21 mouse cellular contexts compared by ENCODE assay signal in genomic region chr7:144366133-144366532, GRCm38 (mm10).
DNase-seq lines count a peak whose midpoint lies in the region; TF ChIP-seq lines count a peak whose summit lies in the region.
"Had no signal": no experiment of that assay in that cellular context is flagged by ENCODE, and none has a peak within 500 bp of the region (broad histone marks: within the 10 kb centered on the region; RNA-seq: fewer than 3 reads in every experiment).

No protein-coding gene starts in this region.

- TF ChIP-seq CTCF in brain, embryonic 14.5 days (IDR thresholded peaks at IDR 0.05; ENCODE audit: borderline replicate concordance, extremely low read depth, insufficient read depth, insufficient read length) = no peak

- DNase-seq in layer of hippocampus, adult 11-12 months (ENCODE audit: low spot score) = peak; percentile 31
- DNase-seq in layer of hippocampus, adult 9-10 months (ENCODE audit: low spot score) = no peak
- peak; percentile 52 for DNase-seq in 3134 (ENCODE audit: extremely low read depth, insufficient read length, low spot score)
- peak; percentile 18 for DNase-seq in brain, embryonic 14.5 days (ENCODE audit: low read depth)
- DNase-seq in layer of hippocampus, postnatal 10 days (ENCODE audit: low spot score in 2 of 2) = peak; percentile 41
- no peak for DNase-seq in thymus, adult 18-20 months
- no peak for DNase-seq in lung, postnatal 14 days
- DNase-seq in spleen, postnatal 14 days (ENCODE audit: low spot score in 2 of 2) = no peak
- DNase-seq: adrenal gland, adult 2 months; adrenal gland, postnatal 36 days; cerebellum, adult 8-10 months; cerebellum, postnatal 25 days; gastrocnemius, adult 2 months; gastrocnemius, postnatal 36 days; heart, adult 18-20 months; heart, postnatal 4 days; kidney, adult 11 months; kidney, postnatal 25 days; liver; lung, embryonic 14.5 days; thymus, postnatal 14 days had no signal

- TF ChIP-seq POLR2A in brain, embryonic 14.5 days (IDR thresholded peaks at IDR 0.05; ENCODE audit: borderline replicate concordance, extremely low read depth, insufficient read depth, insufficient read length, poor library complexity, severe bottlenecking) = no peak

Comparison
In these comparisons a context has a peak if more than half of its experiments do, and no peak if none do; other contexts are left out.
1. DNase-seq: peak in layer of hippocampus, adult 11-12 months (single experiment), 3134 (single experiment), brain, embryonic 14.5 days (single experiment) and layer of hippocampus, postnatal 10 days (2 of 2); none in layer of hippocampus, adult 9-10 months (single experiment), thymus, adult 18-20 months (0 of 2), lung, postnatal 14 days (single experiment) and spleen, postnatal 14 days (0 of 2).